Mouse (Mus musculus) embryo, embryonic 11.5 days (tissue): ENCODE measurements around the gene Pxk.

Source experiments
- DNase-seq: peaks from one replicate; pipeline ENCODE4 v3.0.0-alpha.2; 2012; ENCODE audit warnings: low read depth, low spot score

Pxk gene

GRCm38 (mm10) chr14:8145594-8146558 lies 47.9 kb downstream of the Pxk start:
- DNase-seq, result no peak

- DNase-seq, result no peak
Measured at GRCm38 (mm10) chr14:8146611-8147223, 48.7 kb downstream of the Pxk start.

GRCm38 (mm10) chr14:8148842-8149241 lies 50.8 kb downstream of the Pxk start:
- DNase-seq, result no peak

GRCm38 (mm10) chr14:8151757-8152156 lies 53.7 kb downstream of the Pxk start:
- no peak for DNase-seq

- no peak for DNase-seq
Measured at GRCm38 (mm10) chr14:8154072-8154471, 56.1 kb downstream of the Pxk start.

- no peak for DNase-seq
Measured at GRCm38 (mm10) chr14:8156947-8157346, 58.9 kb downstream of the Pxk start.

GRCm38 (mm10) chr14:8158721-8159120 lies 60.7 kb downstream of the Pxk start:
- DNase-seq, result no peak

- no peak for DNase-seq
Measured at GRCm38 (mm10) chr14:8159141-8159540, 61.1 kb downstream of the Pxk start.

GRCm38 (mm10) chr14:8161777-8162176 lies 63.8 kb downstream of the Pxk start:
- DNase-seq, result no peak

DNA sequence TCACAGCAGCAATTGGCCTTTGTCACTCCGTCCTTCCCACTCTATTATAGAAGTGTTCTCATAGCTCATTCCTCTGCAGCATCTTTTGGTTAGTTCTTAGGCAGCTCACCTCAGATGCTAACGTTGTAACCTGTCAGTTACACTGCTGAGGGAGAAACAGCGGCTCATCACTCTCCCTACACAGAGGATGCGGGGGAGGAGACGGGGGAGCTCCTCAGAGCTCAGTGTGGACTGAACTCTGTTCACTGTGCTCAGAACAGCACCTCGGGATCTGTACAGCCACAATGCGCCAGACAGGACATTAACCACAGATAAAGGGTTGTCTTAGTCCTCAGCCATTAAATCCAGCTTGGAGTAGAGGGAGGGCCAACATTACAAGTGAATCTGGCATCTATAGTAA lies 66.5 kb downstream of the Pxk start:
- DNase-seq, result no peak

DNA sequence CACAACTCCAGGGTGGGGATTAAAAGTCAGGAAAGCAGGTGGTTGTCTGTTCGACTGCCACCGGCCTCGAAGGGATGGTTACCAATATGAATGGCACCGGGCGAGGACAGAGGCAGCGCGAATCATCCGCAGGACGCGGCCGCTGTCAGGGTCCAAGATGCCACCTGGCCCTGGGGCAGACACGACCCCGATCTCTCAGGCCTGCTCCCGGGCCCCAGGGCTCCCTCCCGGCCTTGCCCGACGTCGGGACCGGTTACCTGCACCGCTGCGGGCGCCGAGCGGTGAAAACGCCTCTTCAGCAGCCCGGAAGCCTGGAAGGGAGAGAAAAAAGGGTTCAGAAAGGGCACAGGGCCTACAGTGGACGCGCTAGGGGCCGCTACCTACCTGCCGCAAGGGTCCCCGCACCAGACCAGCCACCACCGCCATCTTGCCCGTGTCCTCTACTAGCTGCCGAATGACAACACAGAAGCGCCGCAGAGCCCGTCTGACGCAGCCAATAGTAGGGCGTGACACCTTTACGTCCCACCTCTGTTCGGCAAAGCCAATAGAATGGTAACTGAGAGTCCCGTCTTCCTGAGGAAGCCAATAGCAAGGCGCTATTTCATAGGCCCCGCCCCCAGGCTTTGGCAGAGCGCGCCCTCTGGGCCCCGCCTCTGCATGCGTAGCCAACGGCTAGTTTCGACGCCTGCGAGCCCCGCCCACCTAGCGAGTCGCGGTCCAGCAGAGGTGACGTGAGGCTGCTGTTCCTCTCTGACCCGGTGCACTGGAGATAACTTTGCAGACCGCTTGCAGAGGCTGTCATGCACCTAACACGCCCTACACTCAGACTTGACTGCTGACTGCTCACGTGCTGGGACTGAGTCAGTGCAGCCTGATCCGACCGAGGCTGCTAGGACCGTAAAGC lies 74.7 kb downstream of the Pxk start, which contains the start of gene Pdhb:
Gene Pdhb (minus strand): TSS at position 519 of the 904 bp plus-strand sequence.
- DNase-seq, result peak; percentile 97

DNA sequence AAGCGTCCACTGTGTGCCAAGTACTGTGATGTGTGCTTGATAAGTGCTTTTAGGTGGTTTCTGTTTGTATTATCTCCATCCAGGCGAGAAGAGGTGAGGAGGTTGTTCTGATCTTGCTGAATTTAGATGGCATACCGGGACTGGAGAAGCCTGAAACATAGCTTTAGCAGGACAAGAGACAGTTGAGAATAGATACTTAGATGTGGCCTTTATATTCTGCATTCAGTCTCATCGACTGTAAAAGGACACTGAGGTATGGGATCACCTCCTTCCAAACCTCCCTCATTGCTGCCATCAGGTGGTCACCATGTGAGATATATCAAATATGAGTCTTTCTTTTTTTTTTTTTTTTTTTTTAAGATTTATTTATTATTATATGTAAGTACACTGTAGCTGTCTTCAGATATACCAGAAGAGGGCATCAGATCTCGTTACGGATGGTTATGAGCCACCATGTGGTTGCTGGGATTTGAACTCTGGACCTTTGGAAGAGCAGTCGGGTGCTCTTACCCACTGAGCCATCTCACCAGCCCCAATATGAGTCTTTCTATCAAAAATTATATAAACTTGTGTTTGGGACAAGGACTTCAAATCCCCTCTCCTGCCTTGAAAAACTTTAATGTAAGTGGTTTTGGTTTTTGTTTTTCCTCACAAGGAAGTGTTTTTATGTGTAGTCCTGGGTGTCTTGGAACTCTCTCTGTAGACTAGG lies 75.7 kb downstream of the Pxk start:
- DNase-seq, result peak; percentile 13

GRCm38 (mm10) chr14:8174634-8175033 lies 76.6 kb downstream of the Pxk start:
- DNase-seq, result no peak

- DNase-seq, result no peak
Measured at GRCm38 (mm10) chr14:8176251-8176650, 78.2 kb downstream of the Pxk start.

DNA sequence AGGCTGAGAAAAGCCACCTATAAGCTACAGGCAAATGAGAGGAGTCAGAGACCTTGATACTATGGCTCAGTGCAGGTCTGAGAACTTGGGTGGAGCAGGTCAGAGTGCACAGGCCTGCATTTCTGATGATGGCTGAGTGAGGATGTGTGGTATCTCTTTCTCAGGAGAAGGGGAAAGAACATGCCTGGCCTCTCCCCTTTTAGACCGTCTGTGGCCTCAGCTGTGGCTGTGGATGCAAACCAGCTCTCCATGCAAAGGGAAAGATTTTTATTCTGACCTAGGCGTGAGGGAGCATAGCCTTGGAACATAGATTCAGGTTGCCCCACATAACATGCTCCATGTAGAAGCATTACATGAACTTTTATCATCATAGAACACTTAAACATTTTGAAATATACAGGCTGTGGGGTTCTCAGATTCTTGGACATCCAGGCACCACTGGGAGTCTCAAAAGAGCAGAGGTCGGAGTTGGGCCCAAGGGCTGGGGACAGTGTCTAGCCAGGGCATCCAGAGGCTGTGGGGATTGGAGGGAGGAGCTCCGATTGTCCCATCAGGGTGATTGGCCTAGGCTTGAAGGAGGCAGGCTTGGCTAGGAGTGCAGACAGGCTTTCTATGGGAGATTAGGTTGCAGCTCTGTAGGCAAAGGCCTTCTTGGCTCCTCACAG lies 82.5 kb downstream of the Pxk start:
- no peak for DNase-seq

GRCm38 (mm10) chr14:8183330-8183729 lies 85.3 kb downstream of the Pxk start:
- DNase-seq, result no peak

DNA sequence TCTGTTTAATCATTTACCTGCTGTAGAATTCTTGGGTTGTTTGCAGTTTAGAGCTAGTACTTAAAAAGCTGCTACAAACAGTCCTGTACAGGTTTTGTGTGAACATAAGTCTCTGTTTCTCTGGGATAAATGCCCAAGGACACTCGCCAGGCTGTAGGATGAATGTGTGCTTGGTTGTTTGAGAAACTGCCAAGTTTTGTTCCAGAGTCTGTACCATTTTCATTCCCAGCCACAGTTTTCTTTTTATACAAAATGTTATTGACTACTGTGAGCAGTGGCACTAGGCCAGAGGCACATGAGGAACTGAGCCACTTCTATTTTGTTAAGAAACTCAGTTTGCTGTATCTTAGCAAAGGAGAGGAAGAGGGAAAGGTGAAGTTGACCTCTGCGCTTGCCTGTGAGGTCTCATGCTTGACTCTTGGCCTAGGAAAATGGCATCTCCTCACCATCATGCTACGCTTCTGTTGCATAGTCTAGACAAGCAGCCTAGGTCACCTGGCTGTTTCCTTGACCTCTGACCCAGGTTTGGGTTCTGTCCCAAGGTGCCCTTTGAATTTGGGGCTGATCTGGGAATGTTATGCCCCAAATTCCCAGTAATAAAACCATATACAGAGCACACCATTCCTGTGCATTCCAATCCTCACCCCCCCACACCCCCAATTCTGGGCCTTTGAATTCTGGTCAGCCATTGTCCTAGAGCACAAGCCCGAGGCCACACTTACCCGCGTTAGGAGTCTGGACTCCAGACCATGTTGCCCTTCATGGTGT lies 88.5 kb downstream of the Pxk start:
- no peak for DNase-seq

DNA sequence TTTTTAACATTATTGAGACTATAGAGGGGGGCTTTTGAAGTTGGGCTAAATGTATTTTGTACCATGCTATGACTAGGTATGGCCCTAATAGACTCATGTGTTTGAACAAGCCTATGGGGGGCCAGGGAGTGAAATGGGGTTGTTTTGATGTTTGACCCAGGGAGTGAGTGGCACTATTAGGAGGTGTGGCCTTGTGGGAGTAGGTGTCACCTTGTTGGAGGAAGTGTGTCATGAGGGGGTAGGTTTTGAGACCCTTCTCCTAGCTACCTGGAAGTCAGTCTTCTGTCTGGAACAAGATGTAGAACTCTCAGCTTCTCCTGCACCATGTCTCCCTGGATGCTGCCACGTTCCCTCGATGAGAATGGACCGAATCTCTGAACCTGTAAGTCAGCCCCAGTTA lies 92.5 kb downstream of the Pxk start:
- DNase-seq, result no peak

DNA sequence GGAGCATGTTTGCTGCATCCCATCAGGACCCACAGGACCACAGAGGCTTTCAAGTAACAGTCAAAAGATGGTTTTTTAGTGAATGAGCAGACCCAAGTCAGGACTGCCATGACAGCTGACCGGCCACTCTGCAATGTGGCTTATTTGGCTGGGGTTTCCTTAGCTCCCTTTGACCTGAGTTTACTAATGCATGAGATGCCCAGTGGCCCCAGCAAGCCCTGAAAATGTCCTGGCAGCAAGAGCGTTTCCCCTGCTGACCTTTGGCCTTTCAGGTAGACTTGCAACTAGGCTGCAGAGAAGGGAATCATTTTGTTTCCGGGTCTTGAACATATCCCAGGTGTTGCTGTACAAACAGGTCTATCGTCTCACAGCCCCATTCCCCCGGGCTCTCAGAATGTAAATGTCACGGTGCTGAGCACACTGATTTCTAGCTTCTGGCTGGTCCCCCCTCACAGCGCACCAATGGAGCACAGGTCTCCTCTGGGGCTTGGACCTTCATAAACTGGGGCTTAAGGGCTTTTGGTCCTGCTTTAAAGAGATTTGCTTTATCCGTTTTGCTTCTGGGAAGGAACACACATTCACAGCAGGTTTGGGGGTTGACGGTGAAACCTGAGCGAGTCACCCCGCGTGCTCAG lies 93.4 kb downstream of the Pxk start:
- no peak for DNase-seq
